Mouse (Mus musculus) mouse embryonic stem cell (cell line): ENCODE measurements around the gene Zdhhc5.

Experiments
- in situ Hi-C, 2 experiments: fragments of 300-500 bp; cut with MboI; formaldehyde crosslinking; loops; 1 replicate in 1 of 2; 3 replicates in 1 of 2; pipeline ENCODE4 v1.14.3; 2019 to 2020; ENCODE audit warnings: low sequenced_read_pairs in 2 of 2, low pct_unique_long_range_greater_than_20kb in 1 of 2, mixed read lengths in 1 of 2; ENCODE audit not compliant: unreplicated experiment in 1 of 2

The Zdhhc5 gene

DNA sequence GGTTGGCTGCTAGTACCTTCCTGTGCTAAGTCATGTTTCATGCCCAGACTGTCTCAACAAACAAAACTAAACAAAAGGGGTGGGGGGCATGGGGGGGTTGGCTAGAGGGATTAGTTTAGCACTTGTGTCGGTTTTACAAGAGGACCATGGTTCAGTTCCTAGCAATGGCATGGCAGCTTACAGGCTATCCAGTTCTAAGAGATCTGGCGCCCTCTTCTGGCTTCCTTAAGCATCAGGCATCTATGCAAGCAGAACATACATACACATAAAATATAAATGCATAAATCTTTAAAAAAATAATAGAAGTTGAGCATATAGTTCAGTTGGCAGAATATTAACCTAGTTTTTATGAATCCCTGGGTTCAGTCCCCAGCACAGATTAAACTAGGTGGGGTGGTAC, 52.1 kb downstream of the Zdhhc5 start:
- in situ Hi-C loops = loop anchor here (10.0 kb wide), 2 partner anchors 178 to 208 kb away; no protein-coding TSS in a partner anchor

DNA sequence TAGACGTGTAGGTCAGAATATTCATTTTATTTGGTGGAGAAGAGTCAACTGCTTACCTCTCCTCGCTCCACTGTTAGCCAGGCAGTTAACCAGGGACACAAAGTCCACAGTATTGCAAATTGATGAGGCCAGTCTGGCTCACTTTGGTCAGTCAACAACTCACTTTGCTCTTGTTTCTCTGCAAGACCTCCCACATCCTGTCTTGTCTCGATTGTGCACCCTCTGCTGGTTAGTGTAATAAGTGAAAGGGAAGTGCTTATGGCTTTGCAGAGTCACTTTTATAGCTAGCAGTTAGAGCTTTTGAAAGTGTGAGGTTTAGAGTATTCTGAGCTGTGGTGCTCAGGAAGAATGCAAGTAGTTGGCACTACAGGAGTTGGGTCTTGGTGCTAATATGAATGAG, 54.7 kb downstream of the Zdhhc5 start:
- in situ Hi-C loops = loop anchor here (10.0 kb wide), 2 partner anchors 175 to 205 kb away; no protein-coding TSS in a partner anchor

DNA sequence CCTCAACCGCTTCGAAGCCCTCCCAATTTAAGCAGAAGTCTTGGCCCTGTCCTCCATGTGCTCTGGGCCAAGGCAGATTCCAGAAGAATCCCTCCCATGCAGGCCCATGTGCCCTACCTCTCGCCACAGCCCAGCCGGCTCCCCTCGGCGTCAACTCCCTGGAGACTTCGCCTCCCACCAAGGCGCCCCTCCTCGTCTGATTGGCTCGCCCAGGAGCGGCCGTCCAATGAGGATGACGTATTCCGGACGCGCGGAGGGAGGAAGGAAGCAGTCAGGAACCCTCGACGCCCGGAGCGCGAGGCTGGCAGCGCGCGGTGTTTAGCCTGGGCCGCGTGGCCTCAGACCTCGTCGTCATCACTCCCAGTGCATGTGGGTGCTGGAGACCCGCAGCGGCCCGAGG, 56.2 kb downstream of the Zdhhc5 start, which contains the start of gene Btbd18:
Gene Btbd18, plus strand, starts transcription at position 274 of the 400 bp plus-strand sequence.
- in situ Hi-C loops = no loop called here

DNA sequence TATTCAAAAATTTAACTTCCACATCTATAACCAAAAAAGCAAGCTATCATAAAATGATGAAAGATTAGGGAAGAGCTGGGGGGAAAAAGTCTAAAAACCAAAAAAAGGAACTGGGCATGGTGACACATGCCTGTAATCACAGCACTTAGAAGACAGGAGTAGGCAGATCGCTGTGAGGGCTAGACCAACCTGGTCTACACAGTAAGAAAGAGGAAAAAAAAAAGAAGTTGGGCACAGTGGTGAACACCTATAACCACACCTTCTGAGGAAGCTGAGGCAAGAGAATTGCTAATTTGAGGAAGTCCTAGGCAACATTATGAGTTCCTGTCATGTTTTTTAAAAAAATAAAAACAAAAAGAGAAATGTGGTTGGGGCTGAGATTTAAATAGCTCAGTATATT, 59.1 kb downstream of the Zdhhc5 start:
- in situ Hi-C loops = no loop called here

DNA sequence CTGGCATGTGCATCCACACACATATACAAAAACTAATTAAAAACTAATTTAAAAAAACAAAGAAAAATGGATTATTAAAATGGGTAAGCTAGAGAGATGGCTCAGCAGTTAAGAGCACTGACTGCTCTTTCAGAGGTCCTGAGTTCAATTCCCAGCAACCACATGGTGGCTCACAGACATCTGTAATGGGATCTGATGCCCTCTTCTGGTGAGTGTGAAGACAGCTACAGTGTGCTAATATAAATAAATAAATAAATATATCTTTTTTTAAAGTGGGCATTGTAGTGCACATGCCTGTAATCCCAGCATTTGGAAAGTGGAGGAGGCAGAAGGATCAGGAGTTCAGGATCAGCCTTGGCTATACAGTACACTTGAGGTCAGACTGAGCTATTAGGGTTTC, 61.6 kb downstream of the Zdhhc5 start:
- in situ Hi-C loops = loop anchor here in 1 of 2 experiments (5.0 kb wide), 1 partner anchor 181 kb away; no protein-coding TSS in a partner anchor

DNA sequence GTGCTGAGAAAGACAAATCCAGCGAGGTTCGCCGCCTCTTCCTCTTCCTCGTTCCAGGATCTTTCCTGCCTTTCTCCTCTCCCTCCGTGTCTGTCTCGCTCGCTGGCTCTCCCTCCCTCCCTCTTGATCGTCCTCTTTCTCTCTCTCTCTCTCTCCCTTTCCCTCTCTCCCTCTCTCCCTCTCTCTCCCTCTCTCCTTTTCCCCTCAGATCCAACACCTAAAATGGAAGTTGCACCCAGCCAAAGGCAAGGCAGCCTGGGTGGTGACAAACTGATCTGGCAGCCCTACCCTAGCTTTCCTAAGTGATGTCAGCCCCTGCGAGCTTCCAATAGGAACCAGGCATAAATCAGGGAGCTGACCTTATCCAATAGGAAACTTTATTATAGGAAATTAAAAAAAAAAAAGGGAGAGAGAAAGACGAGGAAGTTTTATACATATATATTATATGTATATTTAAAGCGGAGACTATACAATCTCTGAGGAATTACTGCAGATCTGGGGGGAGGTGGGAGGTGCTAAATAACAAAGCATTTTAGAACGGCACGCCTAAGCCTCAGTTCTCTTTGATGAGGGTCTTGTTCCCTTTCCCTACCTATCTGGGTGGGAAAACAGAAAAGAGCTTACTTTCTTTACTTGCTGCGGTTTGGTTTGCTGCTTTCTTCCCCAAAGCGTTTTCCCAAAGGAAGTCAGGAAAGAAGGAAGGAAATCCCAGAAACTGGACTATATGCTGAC, 64.3 kb downstream of the Zdhhc5 start, which contains the start of gene Ctnnd1:
Gene Ctnnd1, minus strand, starts transcription at position 302 of the 732 bp plus-strand sequence.
- in situ Hi-C loops = loop anchor here in 1 of 2 experiments (5.0 kb wide), 1 partner anchor 178 kb away; no protein-coding TSS in a partner anchor

DNA sequence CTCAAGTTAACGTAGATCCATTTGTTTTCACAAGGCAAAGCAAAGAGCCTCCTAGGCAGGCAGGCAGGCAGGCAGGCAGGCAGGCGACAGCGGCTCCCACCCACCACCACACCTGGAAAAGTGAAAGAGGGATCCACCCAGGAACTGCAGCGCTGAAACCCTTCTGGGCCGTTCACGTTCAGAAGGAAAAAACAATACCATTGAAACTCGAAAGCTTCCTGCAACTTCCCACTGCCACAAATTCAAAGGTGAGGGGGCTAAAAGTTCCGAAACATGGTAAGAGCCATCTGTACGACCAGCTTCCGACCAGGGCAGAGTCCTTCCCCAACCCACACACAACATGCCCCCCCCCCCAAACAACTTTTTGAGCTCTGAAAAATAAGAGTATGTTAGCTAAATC, 65.3 kb downstream of the Zdhhc5 start:
- in situ Hi-C loops = loop anchor here in 1 of 2 experiments (5.0 kb wide), 1 partner anchor 177 kb away; no protein-coding TSS in a partner anchor

DNA sequence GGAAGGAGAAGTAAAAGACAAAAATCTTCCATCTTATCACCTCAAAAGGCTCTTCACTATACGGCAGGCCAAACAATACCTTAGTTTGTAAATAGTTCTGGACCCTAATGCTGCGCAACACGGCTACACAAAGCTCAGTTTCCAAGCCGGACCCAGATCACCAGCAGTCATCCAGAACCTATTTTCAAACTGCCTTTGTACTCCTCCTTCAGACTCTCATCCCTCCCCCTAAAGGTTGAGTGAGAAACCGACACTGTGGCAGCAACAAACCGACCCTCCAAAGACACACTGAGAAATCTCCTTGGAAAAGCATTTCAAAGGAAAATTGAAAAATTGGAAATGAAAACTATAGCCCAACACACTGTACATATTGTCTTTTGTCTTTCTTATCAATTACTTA, 66.6 kb downstream of the Zdhhc5 start:
- in situ Hi-C loops = no loop called here

DNA sequence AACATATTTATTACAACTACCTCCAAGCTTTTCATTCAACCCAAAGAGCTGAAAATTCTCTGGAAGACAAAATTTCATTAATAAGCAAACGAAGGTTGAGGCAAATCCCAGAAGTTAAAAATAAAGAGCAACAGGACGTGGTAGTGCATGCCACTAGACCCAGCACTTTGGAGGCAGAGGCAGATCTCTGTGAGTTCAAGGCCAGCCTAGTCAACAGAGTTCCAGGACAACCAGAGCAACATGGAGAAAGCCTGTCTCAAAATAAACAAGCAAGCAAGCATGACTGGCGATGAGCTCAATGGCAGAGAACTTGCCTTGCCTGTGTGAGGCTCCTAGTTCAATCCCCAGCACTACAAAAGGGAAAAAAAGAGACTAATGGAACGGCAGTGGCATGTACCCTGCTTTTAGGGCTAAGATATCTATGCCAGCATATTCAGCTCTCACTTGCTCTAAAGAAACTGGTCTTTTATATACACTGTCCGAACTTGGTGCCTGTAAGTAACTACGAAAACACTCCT, 67.9 kb downstream of the Zdhhc5 start:
- in situ Hi-C loops = no loop called here

DNA sequence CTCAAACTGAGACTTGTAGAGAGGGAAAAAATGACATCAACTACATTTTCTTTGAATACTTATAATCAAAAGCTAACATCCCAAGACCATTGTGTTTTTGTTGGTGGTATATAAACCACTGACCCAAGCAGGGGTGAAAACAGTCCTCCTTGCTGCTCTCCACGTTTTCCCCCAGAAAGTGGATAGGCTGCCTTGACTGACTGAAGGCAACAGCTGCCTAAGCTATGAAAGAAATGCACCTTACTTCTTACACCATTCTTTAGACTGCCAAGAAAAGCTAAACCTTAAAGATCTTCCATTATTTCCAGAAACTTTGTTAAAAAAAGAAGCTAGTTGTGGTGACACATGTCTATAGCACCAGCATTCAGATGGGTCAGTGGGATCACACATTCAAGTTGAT, 68.8 kb downstream of the Zdhhc5 start:
- in situ Hi-C loops = no loop called here

DNA sequence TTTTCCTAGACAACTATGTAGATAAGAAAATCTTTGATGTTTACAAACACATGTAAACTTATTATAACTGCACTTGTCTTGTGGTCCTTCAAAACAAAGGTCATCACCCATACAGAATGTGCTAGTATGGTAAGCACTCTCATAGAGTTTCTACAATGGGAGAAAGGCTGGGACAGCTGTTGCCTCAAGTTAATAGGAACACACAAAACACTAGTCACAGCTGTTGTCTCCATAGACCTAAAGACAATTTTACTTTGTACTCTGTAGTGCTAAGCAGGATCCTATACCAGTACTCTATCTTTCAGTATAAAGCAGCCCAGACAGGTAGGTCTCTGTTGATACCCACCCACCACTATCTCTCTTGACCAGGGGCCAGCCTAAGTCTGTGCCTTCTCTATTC, 74.1 kb downstream of the Zdhhc5 start:
- in situ Hi-C loops = no loop called here

DNA sequence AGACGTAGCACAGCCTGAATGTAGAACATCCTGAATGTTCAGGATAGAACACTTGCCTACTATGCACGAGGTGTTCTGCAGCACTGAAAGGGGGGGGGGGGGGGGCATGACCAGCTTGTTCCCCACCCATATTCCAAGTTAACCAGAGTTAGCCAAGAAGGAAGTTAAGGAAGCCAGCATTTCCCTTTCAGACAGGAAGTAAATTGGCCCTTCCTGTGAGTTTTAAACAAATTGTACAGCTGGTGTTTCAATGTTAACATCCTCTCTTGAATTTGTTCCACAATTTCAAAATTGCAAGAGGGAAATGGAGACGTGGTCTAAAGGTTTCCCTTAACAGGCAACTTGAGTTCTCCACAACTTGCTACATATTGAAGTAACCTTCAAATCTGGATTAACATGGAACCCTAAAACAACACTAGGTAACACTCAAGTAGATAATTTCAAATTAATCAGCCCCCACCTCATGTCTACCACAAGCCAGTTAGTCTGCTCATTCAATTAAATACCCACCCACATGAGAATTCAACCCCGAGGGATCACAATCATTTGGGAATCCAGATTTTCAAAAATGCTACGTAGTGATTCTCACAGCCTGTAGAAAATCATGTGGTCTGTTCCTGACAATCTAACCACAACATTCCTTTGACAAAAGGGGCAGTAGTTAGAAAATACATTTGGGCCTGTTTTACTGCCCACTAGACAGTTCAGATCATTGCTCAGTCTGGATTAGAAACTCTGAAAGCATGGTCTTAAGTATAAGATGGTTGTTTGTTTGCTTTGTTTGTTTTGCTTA, 76.4 kb downstream of the Zdhhc5 start:
- in situ Hi-C loops = no loop called here
